Mouse (Mus musculus) MEL (cell line): ENCODE measurements around the gene Btbd8. TPM values are rescaled to one million over a fixed set of nuclear protein-coding genes. Genes with fewer than 3 reads are reported as not detected.

Experiments
- DNase-seq: peaks from one replicate; pipeline ENCODE4 v3.0.0; 2011; ENCODE audit warnings: low read depth, low spot score
- H3K27ac ChIP-seq: 2 replicates; pipeline ENCODE4 v1.5.1; 2012; ENCODE audit warnings: low read depth, mild to moderate bottlenecking, control low read depth, low read length, moderate library complexity; ENCODE audit not compliant: control insufficient read depth
- H3K27me3 ChIP-seq, 2 experiments: fragments of 150-350 bp in 1 of 2; sonication (generic) in 1 of 2; 2 replicates each; pipeline ENCODE4 v1.6.1; 2012; ENCODE audit warnings: low read length in 2 of 2, mild to moderate bottlenecking in 2 of 2, improper control_type of control experiment in 1 of 2, moderate library complexity in 1 of 2; ENCODE audit not compliant: insufficient read depth in 2 of 2, control insufficient read depth in 1 of 2
- H3K36me3 ChIP-seq, 2 experiments: 2 replicates each; pipeline ENCODE4 v1.6.1; 2012 to 2014; ENCODE audit warnings: low read length in 2 of 2, improper control_type of control experiment in 1 of 2, inconsistent platforms in 1 of 2, mild to moderate bottlenecking in 1 of 2; ENCODE audit not compliant: insufficient read depth in 2 of 2, control insufficient read depth in 1 of 2
- H3K4me1 ChIP-seq, 2 experiments: fragments of 150-350 bp in 1 of 2; sonication (generic) in 1 of 2; 2 replicates each; pipeline ENCODE4 v1.6.1; 2012; ENCODE audit warnings: low read length in 2 of 2, improper control_type of control experiment in 1 of 2, mild to moderate bottlenecking in 1 of 2; ENCODE audit not compliant: insufficient read depth in 2 of 2, control insufficient read depth in 1 of 2
- H3K4me3 ChIP-seq, 2 experiments: fragments of 150-350 bp in 1 of 2; sonication (generic) in 1 of 2; 2 replicates each; pipeline ENCODE4 v1.5.1; 2012; ENCODE audit warnings: low read depth in 2 of 2, low read length in 2 of 2, mild to moderate bottlenecking in 2 of 2, moderate library complexity in 2 of 2, control low read depth in 1 of 2, improper control_type of control experiment in 1 of 2; ENCODE audit not compliant: control insufficient read depth in 1 of 2, insufficient read depth in 1 of 2
- H3K79me2 ChIP-seq: 2 replicates; pipeline ENCODE4 v1.6.1; 2012; ENCODE audit warnings: mild to moderate bottlenecking, low read length, moderate library complexity; ENCODE audit not compliant: control insufficient read depth, poor library complexity, insufficient read depth
- H3K9ac ChIP-seq: 2 replicates; pipeline ENCODE4 v1.6.1; 2012; ENCODE audit warnings: low read depth, mild to moderate bottlenecking, control low read depth, low read length, moderate library complexity; ENCODE audit not compliant: control insufficient read depth, poor library complexity, severe bottlenecking
- H3K9me3 ChIP-seq: fragments of 150-350 bp; sonication (generic); replicated peaks from 2 replicates; pipeline ENCODE4 v1.6.1; 2012; ENCODE audit warnings: mild to moderate bottlenecking, low read length, improper control_type of control experiment, moderate library complexity; ENCODE audit not compliant: insufficient read depth
- CHD1 ChIP-seq: IDR thresholded peaks from 2 replicates; pipeline ENCODE4 v1.6.1; 2012; ENCODE audit warnings: low read depth, mild to moderate bottlenecking, inconsistent platforms, low read length, improper control_type of control experiment
- CHD2 ChIP-seq: IDR thresholded peaks from 2 replicates; pipeline ENCODE4 v1.6.1; 2011; ENCODE audit warnings: low read length, improper control_type of control experiment
- CTCF ChIP-seq, 3 experiments: IDR thresholded peaks in 2 of 3; conservative IDR thresholded peaks in 1 of 3; 2 replicates each; pipeline ENCODE4 v1.5.1; 2011 to 2012; ENCODE audit warnings: low read length in 3 of 3, low read depth in 2 of 3, mild to moderate bottlenecking in 2 of 3, improper control_type of control experiment in 1 of 3, inconsistent platforms in 1 of 3, mixed read lengths in 1 of 3, moderate library complexity in 1 of 3; ENCODE audit not compliant: control insufficient read depth in 1 of 3, insufficient read depth in 1 of 3, poor library complexity in 1 of 3, severe bottlenecking in 1 of 3
- EP300 ChIP-seq, 2 experiments: IDR thresholded peaks; 2 replicates each; pipeline ENCODE4 v1.6.1; 2011; ENCODE audit warnings: improper control_type of control experiment in 2 of 2, low read length in 2 of 2, low read depth in 1 of 2, mild to moderate bottlenecking in 1 of 2
- ETS1 ChIP-seq: IDR thresholded peaks from 2 replicates; pipeline ENCODE4 v1.6.1; 2012; ENCODE audit warnings: low read depth, mild to moderate bottlenecking, inconsistent platforms, low read length, improper control_type of control experiment, moderate library complexity
- GATA1 ChIP-seq: IDR thresholded peaks from 2 replicates; pipeline ENCODE4 v1.6.1; 2011; ENCODE audit warnings: low read depth, low read length, improper control_type of control experiment
- JUND ChIP-seq: IDR thresholded peaks from 2 replicates; pipeline ENCODE4 v1.6.1; 2011; ENCODE audit warnings: low read depth, mild to moderate bottlenecking, improper control_type of control experiment, low read length
- MEF2A ChIP-seq: IDR thresholded peaks from 2 replicates; pipeline ENCODE4 v1.6.1; 2014; ENCODE audit warnings: low read depth, mild to moderate bottlenecking, inconsistent platforms, low read length, improper control_type of control experiment; ENCODE audit not compliant: poor library complexity, insufficient replicate concordance, severe bottlenecking; ENCODE audit errors: extremely low read depth
- NELFE ChIP-seq: IDR thresholded peaks from 2 replicates; pipeline ENCODE4 v1.6.1; 2011; ENCODE audit warnings: low read depth, low read length, improper control_type of control experiment
- NRF1 ChIP-seq: IDR thresholded peaks from 2 replicates; pipeline ENCODE4 v1.6.1; 2014; ENCODE audit warnings: low read depth, mild to moderate bottlenecking, inconsistent platforms, low read length, improper control_type of control experiment, moderate library complexity; ENCODE audit not compliant: poor library complexity, insufficient read depth, severe bottlenecking
- POLR2A ChIP-seq, 2 experiments: IDR thresholded peaks; 2 replicates each; pipeline ENCODE4 v1.6.1; 2011 to 2012; ENCODE audit warnings: low read length in 2 of 2, mild to moderate bottlenecking in 2 of 2, control low read depth in 1 of 2, improper control_type of control experiment in 1 of 2, low read depth in 1 of 2, moderate library complexity in 1 of 2; ENCODE audit not compliant: control insufficient read depth in 1 of 2, insufficient read depth in 1 of 2, poor library complexity in 1 of 2
- POLR2AphosphoS2 ChIP-seq: IDR thresholded peaks from 2 replicates; pipeline ENCODE4 v1.6.1; 2011; ENCODE audit warnings: low read length, improper control_type of control experiment
- POLR2AphosphoS5 ChIP-seq: IDR thresholded peaks from 2 replicates; pipeline ENCODE4 v1.6.1; 2012; ENCODE audit warnings: low read depth, borderline replicate concordance, mild to moderate bottlenecking, inconsistent platforms, low read length, moderate library complexity, mixed read lengths
- RAD21 ChIP-seq: IDR thresholded peaks from 2 replicates; pipeline ENCODE4 v1.6.1; 2011; ENCODE audit warnings: mild to moderate bottlenecking, low read depth, low read length, improper control_type of control experiment
- RCOR1 ChIP-seq: IDR thresholded peaks from 2 replicates; pipeline ENCODE4 v1.6.1; 2012; ENCODE audit warnings: low read depth, mild to moderate bottlenecking, inconsistent platforms, low read length, improper control_type of control experiment
- SMC3 ChIP-seq: IDR thresholded peaks from 2 replicates; pipeline ENCODE4 v1.6.1; 2011; ENCODE audit warnings: low read depth, low read length, improper control_type of control experiment
- UBTF ChIP-seq: IDR thresholded peaks from 2 replicates; pipeline ENCODE4 v1.6.1; 2012; ENCODE audit warnings: low read depth, mild to moderate bottlenecking, inconsistent platforms, low read length, improper control_type of control experiment, moderate library complexity, borderline replicate concordance; ENCODE audit not compliant: insufficient read depth
- USF1 ChIP-seq: IDR thresholded peaks from 2 replicates; pipeline ENCODE4 v1.6.1; 2014; ENCODE audit warnings: low read depth, mild to moderate bottlenecking, inconsistent platforms, low read length, improper control_type of control experiment, moderate library complexity
- USF2 ChIP-seq, 2 experiments: IDR thresholded peaks; 2 replicates each; pipeline ENCODE4 v1.6.1; 2011 to 2012; ENCODE audit warnings: improper control_type of control experiment in 2 of 2, low read length in 2 of 2, borderline replicate concordance in 1 of 2, inconsistent platforms in 1 of 2, low read depth in 1 of 2, mild to moderate bottlenecking in 1 of 2; ENCODE audit not compliant: insufficient read depth in 1 of 2
- ZC3H11A ChIP-seq: IDR thresholded peaks from 2 replicates; pipeline ENCODE4 v1.6.1; 2012; ENCODE audit warnings: low read depth, mild to moderate bottlenecking, inconsistent platforms, low read length, improper control_type of control experiment
- ZKSCAN1 ChIP-seq: IDR thresholded peaks from 2 replicates; pipeline ENCODE4 v1.6.1; 2012; ENCODE audit warnings: low read depth, mild to moderate bottlenecking, inconsistent platforms, low read length, improper control_type of control experiment, moderate library complexity
- polyA plus RNA-seq, 2 experiments: library from polyadenylated mRNA; stranded (reverse) in 1 of 2; unstranded in 1 of 2; fragments of >175 nt in 1 of 2; fragments of >200 nt in 1 of 2; gene quantifications; 2 replicates each; pipeline versions ENCODE4 v1.2.1 to v1.2.4; 2012; ENCODE audit warnings: low replicate concordance in 2 of 2, low read depth in 1 of 2; ENCODE audit not compliant: insufficient read length in 2 of 2, insufficient read depth in 1 of 2, missing spikeins in 1 of 2
- total RNA-seq: library from RNA; depleted of rRNA; stranded (reverse); fragments of 300-350 nt; gene quantifications from 2 replicates; pipeline ENCODE4 v1.2.3, GENCODE M21; 2012

The Btbd8 gene
- total and polyA plus RNA-seq, 3 experiments = 1.6 to 2.4 TPM; not detected in 1

DNA sequence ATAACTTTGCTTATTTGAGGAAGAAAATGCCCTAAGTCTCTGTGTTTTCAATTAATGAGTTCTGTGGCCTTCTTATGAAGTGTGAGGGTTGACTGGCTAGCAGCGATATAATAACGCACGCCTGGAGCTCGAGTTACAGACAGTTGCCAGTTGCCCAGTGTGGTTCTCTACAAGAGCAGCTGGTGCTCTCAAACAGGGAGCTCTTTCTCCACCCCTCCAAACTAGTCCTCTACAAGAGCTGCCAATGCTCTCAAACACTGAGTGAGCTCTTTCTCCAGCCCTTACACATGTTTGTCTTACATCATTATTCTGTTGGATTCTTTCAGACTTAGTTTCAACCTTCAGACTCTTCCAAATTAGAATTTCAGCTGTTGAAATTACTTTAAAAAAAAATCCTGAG is 26.5 kb upstream of the Btbd8 start:
- Histone ChIP-seq H3K9me3 (no peaks in the 10 kb centered on the region), H3K27ac (no peak overlapping the region)
- DNase-seq = no peak

GRCm38 (mm10) chr5:107412285-107412684 is 25.5 kb upstream of the Btbd8 start:
- no peak overlapping the region for H3K27ac ChIP-seq
- H3K4me1 ChIP-seq = no peaks in the 10 kb centered on the region
- no peaks in the 10 kb centered on the region for H3K27me3 ChIP-seq
- H3K79me2 ChIP-seq = no peaks in the 10 kb centered on the region
- peak; percentile 33 for DNase-seq
- no peak overlapping the region for H3K4me3 ChIP-seq
- TF ChIP-seq USF1 (no peak), ZC3H11A (peak; percentile 47; the same call in 1 of the 2 replicates), RAD21 (peak; percentile 63), SMC3 (peak; percentile 48), CTCF (IDR thresholded peaks at IDR 0.05 in 2 of 3, conservative IDR thresholded peaks at IDR 0.05 in 1 of 3; ENCODE audit: control insufficient read depth in 1 of 3, insufficient read depth in 1 of 3, low read depth in 2 of 3, low read length in 3 of 3, poor library complexity in 1 of 3, severe bottlenecking in 1 of 3) (peak in 2 of 3 experiments; percentile 33 to 49; a peak in 5 of 6 replicates), POLR2AphosphoS5 (no peak)
- no peaks in the 10 kb centered on the region for H3K36me3 ChIP-seq
- no peaks in the 10 kb centered on the region for H3K9me3 ChIP-seq
- H3K9ac ChIP-seq = no peak overlapping the region

More for the DNA sequence above, 26.5 kb upstream of the Btbd8 start:
- Histone ChIP-seq H3K27me3 (no peaks in the 10 kb centered on the region), H3K9ac (no peak overlapping the region), H3K4me1 (no peaks in the 10 kb centered on the region), H3K4me3 (no peak overlapping the region), H3K79me2 (no peaks in the 10 kb centered on the region), H3K36me3 (no peaks in the 10 kb centered on the region)
- TF ChIP-seq RCOR1 (no peak), UBTF (no peak), ETS1 (no peak), JUND (no peak), EP300 (IDR thresholded peaks at IDR 0.05; ENCODE audit: low read depth in 1 of 2, low read length in 2 of 2) (no peak), GATA1 (no peak), ZKSCAN1 (no peak), NELFE (no peak), POLR2AphosphoS2 (no peak), POLR2AphosphoS5 (no peak), NRF1 (no peak), USF2 (IDR thresholded peaks at IDR 0.05; ENCODE audit: borderline replicate concordance in 1 of 2, insufficient read depth in 1 of 2, low read depth in 1 of 2, low read length in 2 of 2) (no peak), CHD2 (no peak), POLR2A (IDR thresholded peaks at IDR 0.05; ENCODE audit: control insufficient read depth in 1 of 2, insufficient read depth in 1 of 2, low read depth in 1 of 2, low read length in 2 of 2, poor library complexity in 1 of 2) (no peak), CHD1 (no peak), MEF2A (no peak)
